8 mouse cellular contexts compared by ENCODE assay signal in genomic region chr7:110164712-110165122, GRCm38 (mm10). TPM values are rescaled to one million over a fixed set of nuclear protein-coding genes. Genes with fewer than 3 reads are reported as not detected.
DNase-seq lines count a peak whose midpoint lies in the region; ATAC-seq lines count a peak whose summit lies in the region.

No protein-coding gene starts in this region.

- peak; percentile 88 for DNase-seq in adipocyte (ENCODE audit: low spot score)
- DNase-seq in embryo, embryonic 10 days (ENCODE audit: low spot score), result peak; percentile 98
- DNase-seq in gastrocnemius, postnatal 10 days, result peak; percentile 94
- DNase-seq in induced T-regulatory cell, adult 2 months (ENCODE audit: low read depth), result peak; percentile 96
- peak; percentile 70 to 94 for DNase-seq in left cerebral cortex, adult 9 months (ENCODE audit: low spot score in 2 of 2)
- DNase-seq in right cerebral cortex, postnatal 14 days, result peak; percentile 91
- peak; percentile 92 to 94 for DNase-seq in urinary bladder, postnatal 36 days (ENCODE audit: low spot score in 2 of 2)

- peak; percentile 88 for ATAC-seq in megakaryocyte progenitor cell, adult 5-6 weeks (replicated peaks; ENCODE audit: poor library complexity)

RNA-seq across cellular contexts. Expression of gene Wee1, which starts 42.9 kb away (rescaled TPM):
- total RNA-seq in gastrocnemius, postnatal 10 days (2021), result 1 to 10 TPM; 7.7 to 8.6 TPM
- total RNA-seq in megakaryocyte progenitor cell, adult 5-6 weeks (2015), result 74.0 and 85.9 TPM in 2 replicates
- 28.1 and 33.9 TPM in 2 replicates for total RNA-seq in megakaryocyte progenitor cell, adult 5-6 weeks (2017)

RNA-seq across cellular contexts. Expression of gene Swap70, which starts 56.8 kb away (rescaled TPM):
- 10 to 100 TPM; 11.5 to 16.2 TPM for total RNA-seq in gastrocnemius, postnatal 10 days (2021)
- 30.1 and 36.6 TPM in 2 replicates for total RNA-seq in megakaryocyte progenitor cell, adult 5-6 weeks (2015)
- 67.0 and 68.6 TPM in 2 replicates for total RNA-seq in megakaryocyte progenitor cell, adult 5-6 weeks (2017)

Comparison
In these comparisons a context has a peak if more than half of its experiments do, and no peak if none do; other contexts are left out.
1. Peak in every context shown above with its lines: DNase-seq and ATAC-seq.